Mouse (Mus musculus): ENCODE results near the gene Map3k13. TPM values are rescaled to one million over a fixed set of nuclear protein-coding genes. Genes with fewer than 3 reads are reported as not detected.
A peak's percentile ranks its signal among the peaks of the same experiment; 100 is the strongest.

Gene Map3k13
- polyA plus RNA-seq, 1 experiment from 2014 or later = 1.2 TPM

- WGBS = 93% methylated on average over 1 of the region's 1 CpGs
- Histone ChIP-seq H3K4me2 (replicated peaks; ENCODE audit: low read depth, low read length) (no peak overlapping the region), H3K9ac (ENCODE audit: low read depth, low read length) (no peak overlapping the region), H3K4me3 (ENCODE audit: low read length) (no peak overlapping the region), H3K4me1 (ENCODE audit: control insufficient read depth, insufficient read depth, low read length) (no peaks in the 10 kb centered on the region), H3K9me3 (ENCODE audit: control insufficient read depth, low read length) (no peaks in the 10 kb centered on the region), H3K27me3 (ENCODE audit: control insufficient read depth, insufficient read depth, low read length) (no peaks in the 10 kb centered on the region), H3K36me3 (ENCODE audit: control insufficient read depth, insufficient read depth, low read length) (no peaks in the 10 kb centered on the region), H3K27ac (ENCODE audit: low read depth, low read length) (no peak overlapping the region)
- no peak for ATAC-seq (ENCODE audit: low FRiP score, low TSS enrichment)
Measured at GRCm38 (mm10) chr16:21833469-21833868, 39.3 kb downstream of the Map3k13 start.

GRCm38 (mm10) chr16:21833970-21834369 is 39.8 kb downstream of the Map3k13 start:
- Histone ChIP-seq H3K27me3 (ENCODE audit: control insufficient read depth, insufficient read depth, low read length) (no peaks in the 10 kb centered on the region), H3K27ac (ENCODE audit: low read depth, low read length) (no peak overlapping the region), H3K9ac (ENCODE audit: low read depth, low read length) (no peak overlapping the region), H3K4me3 (ENCODE audit: low read length) (no peak overlapping the region), H3K9me3 (ENCODE audit: control insufficient read depth, low read length) (no peaks in the 10 kb centered on the region), H3K4me2 (replicated peaks; ENCODE audit: low read depth, low read length) (no peak overlapping the region), H3K36me3 (ENCODE audit: control insufficient read depth, insufficient read depth, low read length) (no peaks in the 10 kb centered on the region), H3K4me1 (ENCODE audit: control insufficient read depth, insufficient read depth, low read length) (no peaks in the 10 kb centered on the region)
- 84% methylated on average over 10 of the region's 10 CpGs for WGBS
- no peak for ATAC-seq (ENCODE audit: low FRiP score, low TSS enrichment)

GRCm38 (mm10) chr16:21834866-21835583 is 40.9 kb downstream of the Map3k13 start:
- H3K4me3 ChIP-seq (ENCODE audit: low read length) = no peak overlapping the region
- H3K4me1 ChIP-seq (ENCODE audit: control insufficient read depth, insufficient read depth, low read length) = no peaks in the 10 kb centered on the region
- H3K9ac ChIP-seq (ENCODE audit: low read depth, low read length) = no peak overlapping the region
- no peaks in the 10 kb centered on the region for H3K27me3 ChIP-seq (ENCODE audit: control insufficient read depth, insufficient read depth, low read length)
- H3K9me3 ChIP-seq (ENCODE audit: control insufficient read depth, low read length) = no peaks in the 10 kb centered on the region
- H3K36me3 ChIP-seq (ENCODE audit: control insufficient read depth, insufficient read depth, low read length) = no peaks in the 10 kb centered on the region
- no peak overlapping the region for H3K27ac ChIP-seq (ENCODE audit: low read depth, low read length)
- 0 out of 2 replicates have a peak, but pooled peaks have one; percentile 21 for ATAC-seq (ENCODE audit: low FRiP score, low TSS enrichment)
- no peak overlapping the region for H3K4me2 ChIP-seq (replicated peaks; ENCODE audit: low read depth, low read length)
- WGBS = 83% methylated on average over 8 of the region's 8 CpGs

GRCm38 (mm10) chr16:21835584-21835931 is 41.4 kb downstream of the Map3k13 start:
- Histone ChIP-seq H3K4me3 (ENCODE audit: low read length) (no peak overlapping the region), H3K27me3 (ENCODE audit: control insufficient read depth, insufficient read depth, low read length) (no peaks in the 10 kb centered on the region), H3K27ac (ENCODE audit: low read depth, low read length) (no peak overlapping the region), H3K4me1 (ENCODE audit: control insufficient read depth, insufficient read depth, low read length) (no peaks in the 10 kb centered on the region), H3K9me3 (ENCODE audit: control insufficient read depth, low read length) (no peaks in the 10 kb centered on the region), H3K36me3 (ENCODE audit: control insufficient read depth, insufficient read depth, low read length) (no peaks in the 10 kb centered on the region), H3K4me2 (replicated peaks; ENCODE audit: low read depth, low read length) (no peak overlapping the region), H3K9ac (ENCODE audit: low read depth, low read length) (no peak overlapping the region)
- ATAC-seq (ENCODE audit: low FRiP score, low TSS enrichment) = 0 out of 2 replicates have a peak, but pooled peaks have one; percentile 9
- 20% methylated on average over 7 of the region's 7 CpGs for WGBS

GRCm38 (mm10) chr16:21836311-21837072 is 42.3 kb downstream of the Map3k13 start:
- H3K27me3 ChIP-seq (ENCODE audit: control insufficient read depth, insufficient read depth, low read length) = no peaks in the 10 kb centered on the region

GRCm38 (mm10) chr16:21837694-21838093 is 43.5 kb downstream of the Map3k13 start:
- Histone ChIP-seq H3K4me1 (ENCODE audit: control insufficient read depth, insufficient read depth, low read length) (no peaks in the 10 kb centered on the region), H3K27me3 (ENCODE audit: control insufficient read depth, insufficient read depth, low read length) (no peaks in the 10 kb centered on the region), H3K4me3 (ENCODE audit: low read length) (no peak overlapping the region), H3K27ac (ENCODE audit: low read depth, low read length) (no peak overlapping the region), H3K36me3 (ENCODE audit: control insufficient read depth, insufficient read depth, low read length) (no peaks in the 10 kb centered on the region), H3K9me3 (ENCODE audit: control insufficient read depth, low read length) (no peaks in the 10 kb centered on the region), H3K9ac (ENCODE audit: low read depth, low read length) (no peak overlapping the region), H3K4me2 (replicated peaks; ENCODE audit: low read depth, low read length) (no peak overlapping the region)
- no peak for ATAC-seq (ENCODE audit: low FRiP score, low TSS enrichment)
- WGBS = 89% methylated on average over 6 of the region's 6 CpGs

More at GRCm38 (mm10) chr16:21836311-21837072, 42.3 kb downstream of the Map3k13 start:
- Histone ChIP-seq H3K27ac (ENCODE audit: low read depth, low read length) (no peak overlapping the region), H3K4me2 (replicated peaks; ENCODE audit: low read depth, low read length) (no peak overlapping the region), H3K4me1 (ENCODE audit: control insufficient read depth, insufficient read depth, low read length) (no peaks in the 10 kb centered on the region), H3K36me3 (ENCODE audit: control insufficient read depth, insufficient read depth, low read length) (no peaks in the 10 kb centered on the region), H3K9ac (ENCODE audit: low read depth, low read length) (no peak overlapping the region), H3K9me3 (ENCODE audit: control insufficient read depth, low read length) (no peaks in the 10 kb centered on the region), H3K4me3 (ENCODE audit: low read length) (no peak overlapping the region)
- WGBS = 46% methylated on average over 7 of the region's 7 CpGs
- 0 out of 2 replicates have a peak, but pooled peaks have one; percentile 43 for ATAC-seq (ENCODE audit: low FRiP score, low TSS enrichment)

- peak overlapping the region; percentile 76 for H3K4me2 ChIP-seq (replicated peaks; ENCODE audit: low read depth, low read length)
- under 1% methylated on average over 16 of the region's 16 CpGs for WGBS
Measured at GRCm38 (mm10) chr16:21845800-21846671, 51.9 kb downstream of the Map3k13 start.

GRCm38 (mm10) chr16:21848444-21848843 is 54.3 kb downstream of the Map3k13 start:
- WGBS = 84% methylated on average over 3 of the region's 3 CpGs
- no peak overlapping the region for H3K4me3 ChIP-seq (ENCODE audit: low read length)
- ATAC-seq (ENCODE audit: low FRiP score, low TSS enrichment) = no peak
- no peak overlapping the region for H3K4me2 ChIP-seq (replicated peaks; ENCODE audit: low read depth, low read length)
- H3K36me3 ChIP-seq (ENCODE audit: control insufficient read depth, insufficient read depth, low read length) = no peaks in the 10 kb centered on the region
- no peaks in the 10 kb centered on the region for H3K27me3 ChIP-seq (ENCODE audit: control insufficient read depth, insufficient read depth, low read length)
- no peaks in the 10 kb centered on the region for H3K9me3 ChIP-seq (ENCODE audit: control insufficient read depth, low read length)
- H3K9ac ChIP-seq (ENCODE audit: low read depth, low read length) = no peak overlapping the region
- H3K27ac ChIP-seq (ENCODE audit: low read depth, low read length) = no peak overlapping the region
- H3K4me1 ChIP-seq (ENCODE audit: control insufficient read depth, insufficient read depth, low read length) = no peaks in the 10 kb centered on the region

More at GRCm38 (mm10) chr16:21845800-21846671, 51.9 kb downstream of the Map3k13 start:
- H3K36me3 ChIP-seq (ENCODE audit: control insufficient read depth, insufficient read depth, low read length) = no peaks in the 10 kb centered on the region
- ATAC-seq (ENCODE audit: low FRiP score, low TSS enrichment) = peak; percentile 99
- H3K27me3 ChIP-seq (ENCODE audit: control insufficient read depth, insufficient read depth, low read length) = no peaks in the 10 kb centered on the region
- H3K4me3 ChIP-seq (ENCODE audit: low read length) = peak overlapping the region; percentile 48
- no peaks in the 10 kb centered on the region for H3K4me1 ChIP-seq (ENCODE audit: control insufficient read depth, insufficient read depth, low read length)
- no peaks in the 10 kb centered on the region for H3K9me3 ChIP-seq (ENCODE audit: control insufficient read depth, low read length)
- peak overlapping the region; percentile 60 for H3K9ac ChIP-seq (ENCODE audit: low read depth, low read length)
- H3K27ac ChIP-seq (ENCODE audit: low read depth, low read length) = no peak overlapping the region
